Mouse (Mus musculus): ENCODE data around the gene Rcc1l.

Gene Rcc1l

DNA sequence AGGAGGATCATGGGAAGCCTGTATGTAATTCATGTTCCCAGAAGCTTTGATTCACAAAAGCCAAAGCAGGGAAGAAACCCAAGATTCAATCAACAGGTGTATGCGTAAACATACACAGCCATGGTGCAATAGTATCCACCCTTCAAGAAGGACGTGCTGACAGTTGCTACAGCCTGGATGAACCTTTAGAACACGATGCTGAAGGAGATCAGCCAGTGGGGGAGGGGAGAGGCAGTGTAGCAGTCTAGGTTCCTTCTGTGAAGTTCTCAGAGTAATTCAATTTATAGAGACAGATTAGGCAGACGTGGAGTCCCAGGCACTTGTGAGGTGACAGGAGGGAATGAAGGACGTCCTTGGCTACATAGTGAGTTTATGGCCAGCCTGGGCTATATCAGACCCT lies 61.6 kb downstream of the Rcc1l start:
- no peak for DNase-seq

DNA sequence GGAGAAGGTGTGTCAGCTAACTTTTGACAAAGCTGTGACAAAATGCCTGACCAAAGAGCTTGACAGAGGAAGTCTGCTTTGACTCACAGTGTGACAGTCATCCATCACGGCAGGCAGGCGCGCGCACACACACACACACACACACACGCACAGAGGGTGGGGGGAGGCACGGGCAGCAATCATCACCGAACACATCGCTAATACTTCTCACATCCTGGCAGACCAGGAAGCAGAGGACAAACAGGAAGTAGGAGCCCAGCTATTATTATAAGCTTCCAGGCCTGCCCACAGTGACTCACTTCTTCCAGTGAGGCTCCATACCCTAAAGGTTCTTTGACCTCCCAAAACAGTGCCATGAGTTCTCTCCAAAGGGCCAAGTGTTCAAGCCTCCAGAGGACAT lies 70.7 kb downstream of the Rcc1l start:
- DNase-seq, result no peak

DNA sequence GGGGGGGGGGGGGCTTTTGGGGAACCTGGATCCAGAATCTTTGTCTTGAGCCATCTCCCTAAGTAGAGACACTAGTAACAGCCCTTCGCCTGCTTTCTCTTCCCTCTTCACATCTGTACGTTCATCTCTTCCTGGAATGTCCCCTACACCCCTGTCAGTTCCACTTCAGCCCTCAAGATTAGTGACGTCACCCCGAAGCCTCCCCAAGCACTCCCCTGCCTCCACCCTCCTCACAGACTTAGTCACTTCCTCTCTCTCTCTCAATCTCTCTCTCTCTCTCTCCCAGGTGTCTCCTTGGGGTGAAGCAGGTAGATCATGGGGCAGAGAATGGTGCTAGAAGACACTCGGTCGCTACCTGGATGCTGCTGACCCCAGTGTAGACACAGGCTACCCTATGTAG lies 73.9 kb downstream of the Rcc1l start:
- no peak for DNase-seq

DNA sequence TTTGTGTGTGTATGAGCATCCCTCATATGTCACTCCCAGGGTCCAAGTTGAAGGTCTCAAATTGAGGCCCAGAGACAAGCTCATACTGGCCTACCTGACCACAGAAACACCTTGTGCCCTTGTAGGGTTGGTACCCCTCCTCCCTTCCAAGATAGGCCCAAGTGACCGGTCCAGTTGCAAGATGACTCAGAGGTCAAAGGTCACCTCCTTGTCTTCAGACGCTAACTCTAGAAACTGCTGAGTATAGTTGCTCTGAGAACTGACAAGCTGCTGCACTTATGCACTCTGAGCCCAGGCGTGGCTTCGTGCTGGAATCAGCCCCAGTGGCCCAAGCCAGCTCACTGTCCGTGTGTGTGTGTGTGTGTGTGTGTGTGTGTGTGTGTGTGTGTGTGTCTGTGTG lies 74.7 kb downstream of the Rcc1l start:
- peak; percentile 46 to 67 for DNase-seq

DNA sequence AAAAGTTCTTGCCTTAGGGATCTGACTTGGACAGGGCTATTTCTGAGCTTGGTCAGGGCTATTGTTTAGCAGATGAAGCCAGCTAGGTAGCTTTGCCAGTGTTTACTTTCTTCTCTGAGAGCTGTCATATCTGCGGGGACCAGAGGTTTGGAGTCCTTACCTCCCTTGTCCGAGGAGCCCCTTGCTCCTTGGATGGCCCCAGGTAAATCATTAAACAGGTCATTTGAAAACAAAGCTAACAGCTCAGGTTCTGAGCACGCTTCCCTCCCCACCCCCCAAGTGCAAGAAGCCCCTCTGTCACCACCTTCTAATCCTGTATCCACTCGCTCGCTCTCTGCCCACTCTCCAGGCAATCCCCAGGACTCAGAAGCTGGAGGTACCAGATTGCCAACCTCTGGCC lies 75.3 kb downstream of the Rcc1l start:
- DNase-seq, result peak in 1 of 2 experiments; percentile 45

DNA sequence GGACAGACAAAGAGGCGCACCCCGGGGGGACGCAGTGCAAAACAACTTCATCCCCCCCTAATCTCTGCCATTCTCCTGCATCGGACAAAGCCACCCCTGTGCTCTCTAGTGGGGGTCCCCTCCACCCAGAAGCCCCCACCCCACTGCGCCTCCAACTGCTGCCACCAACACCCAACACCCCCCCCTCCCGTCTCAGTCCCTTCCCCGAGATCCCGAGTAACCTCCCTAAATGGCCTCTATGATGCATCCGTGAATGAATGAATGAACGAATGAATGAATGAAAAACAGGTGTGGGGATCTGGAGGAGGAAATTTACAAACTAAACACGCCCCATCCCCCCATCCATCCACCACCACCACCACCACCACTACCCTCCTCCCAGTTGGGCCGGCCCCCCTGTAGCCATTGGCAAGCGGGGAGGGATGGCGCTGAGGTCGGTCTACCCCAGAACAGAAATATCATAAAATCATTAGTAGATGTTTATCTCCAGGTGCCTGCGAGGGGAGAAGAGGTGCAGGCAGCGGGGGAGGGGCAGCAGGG lies 76.3 kb downstream of the Rcc1l start:
- DNase-seq, result peak; percentile 20 to 28

DNA sequence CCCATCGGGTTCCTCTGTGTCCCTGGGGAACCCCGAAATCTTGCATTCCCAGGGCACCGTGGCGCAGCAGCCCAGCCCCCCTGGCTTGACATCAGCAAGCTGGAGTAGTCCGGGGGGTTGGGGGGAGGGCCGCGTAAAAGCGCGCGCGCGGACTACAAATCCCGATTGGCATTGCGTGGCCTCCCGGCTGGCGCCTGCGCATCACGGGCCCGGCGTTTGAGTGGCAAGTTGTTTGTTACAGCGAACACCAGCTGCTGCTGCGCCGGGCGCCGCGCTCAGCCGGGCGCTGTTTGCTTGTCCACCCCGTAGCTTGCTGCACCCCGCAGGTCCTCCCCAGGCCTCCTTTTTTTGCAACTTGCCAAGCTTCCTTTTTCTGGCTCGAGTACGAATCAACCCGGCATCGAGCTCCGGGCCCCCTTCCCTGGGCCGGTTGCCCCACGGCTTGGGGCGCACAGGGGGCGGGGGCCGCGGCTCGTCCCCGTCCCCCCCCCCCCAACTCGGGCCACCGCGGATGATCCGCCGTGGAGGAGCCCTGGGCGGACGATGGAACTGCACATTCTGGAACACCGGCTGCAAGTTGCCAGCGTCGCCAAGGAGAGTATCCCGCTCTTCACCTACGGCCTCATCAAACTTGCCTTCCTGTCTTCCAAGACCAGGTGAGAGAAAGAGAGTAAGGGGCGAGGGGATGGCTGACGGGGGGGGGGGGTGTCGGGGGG lies 76.9 kb downstream of the Rcc1l start, which contains the start of gene Castor2:
TSS of gene Castor2 (plus strand) at position 216 of the 716 bp plus-strand sequence.
- peak; percentile 96 to 98 for DNase-seq

DNA sequence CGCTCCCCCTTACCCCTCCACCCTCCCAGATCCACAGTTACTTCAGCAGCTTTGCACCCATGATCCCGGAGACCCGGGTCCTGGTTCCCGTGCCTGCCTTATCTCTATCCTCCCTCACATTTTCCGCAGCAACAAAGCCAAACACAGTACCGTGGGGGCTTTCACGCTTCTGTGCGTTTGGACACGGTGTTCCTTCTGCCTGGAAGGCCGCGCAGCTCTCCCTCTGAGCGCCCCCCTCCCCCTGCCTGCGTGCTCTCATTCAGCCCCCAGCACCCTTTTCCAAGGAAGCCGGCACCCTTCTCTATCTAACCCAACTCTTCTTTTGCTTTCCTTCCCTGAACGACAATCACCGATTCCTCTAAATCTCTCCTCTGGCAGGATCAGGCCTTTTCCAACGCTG lies 77.6 kb downstream of the Rcc1l start:
- DNase-seq, result peak; percentile 60 to 74

DNA sequence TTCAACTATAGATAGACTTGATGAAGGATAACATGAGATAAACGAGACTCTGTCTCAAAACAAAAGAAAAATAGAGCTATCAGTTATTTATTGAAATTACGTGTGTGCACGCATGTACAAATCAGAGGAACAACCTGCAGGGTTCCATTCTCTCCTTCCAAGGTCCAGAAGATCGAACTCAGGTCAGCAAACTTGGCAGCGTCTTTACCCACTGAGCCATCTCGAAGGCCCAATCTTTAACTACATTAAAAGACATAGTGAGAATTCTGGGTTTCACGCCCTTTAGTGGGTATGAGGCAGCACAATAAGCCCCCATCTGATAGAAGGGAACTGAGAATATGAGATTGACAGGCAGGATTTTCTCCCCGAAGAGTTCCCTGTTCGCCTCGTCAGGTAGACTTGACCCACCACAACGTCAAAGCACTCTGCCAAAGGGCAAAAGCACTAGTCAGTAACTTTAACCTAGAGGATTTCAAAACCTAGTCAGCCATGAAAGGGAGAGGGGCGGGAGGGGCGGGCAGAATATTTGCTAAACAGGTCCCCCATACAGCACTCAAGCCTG lies 78.2 kb downstream of the Rcc1l start:
- no peak for DNase-seq
